Mouse (Mus musculus) CD8-positive naive resting alpha-beta T cell, adult 2 months (primary cell): Measurements from ENCODE around the gene Usp15.

Experiments
- DNase-seq, 2 experiments: peaks; one replicate each; pipeline ENCODE4 v3.0.0; 2022; ENCODE audit warnings: low read depth in 2 of 2, low spot score in 2 of 2

Gene Usp15

GRCm38 (mm10) chr10:123108527-123108926 lies 88.3 kb downstream of the Usp15 start:
- no peak for DNase-seq

DNA sequence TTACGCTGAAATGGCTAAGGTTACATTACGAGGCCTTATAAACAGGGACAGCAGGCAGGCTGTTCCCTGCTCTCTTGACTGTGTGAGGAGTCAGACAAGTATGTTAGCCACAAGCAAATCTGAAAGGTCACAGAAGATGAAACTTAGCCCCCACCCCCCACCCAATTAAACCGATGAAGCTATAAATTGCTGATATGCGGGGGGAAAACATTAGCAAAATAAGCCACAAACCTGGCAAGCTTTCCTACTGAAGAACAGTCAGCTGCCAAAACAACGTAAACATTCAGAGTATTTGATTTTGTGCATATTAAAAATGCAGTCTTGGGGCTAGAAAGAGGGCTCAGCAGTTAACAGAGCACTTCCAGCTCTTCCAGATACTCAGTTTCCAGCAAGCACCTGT lies 88.7 kb downstream of the Usp15 start:
- no peak for DNase-seq

GRCm38 (mm10) chr10:123101303-123101702 lies 95.5 kb downstream of the Usp15 start:
- DNase-seq, result no peak

DNA sequence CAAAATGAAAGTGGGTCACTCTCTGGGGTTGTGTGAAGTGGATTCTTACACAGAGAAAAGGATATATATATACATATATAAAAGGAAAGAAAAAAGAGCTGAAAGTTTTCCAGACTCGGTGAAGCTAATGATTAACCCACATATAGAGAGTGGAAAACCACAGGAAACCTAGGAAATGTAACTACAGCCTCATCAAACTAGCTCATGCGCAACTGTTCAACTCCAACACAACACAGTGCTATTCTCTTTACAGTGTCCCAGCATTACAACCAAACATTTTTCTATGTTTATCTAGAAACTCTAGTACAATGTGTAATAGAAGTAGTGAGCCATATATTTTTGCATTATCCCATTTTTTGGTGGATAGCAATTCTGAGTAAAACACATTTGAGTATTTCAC lies 96.2 kb downstream of the Usp15 start:
- no peak for DNase-seq

GRCm38 (mm10) chr10:123094504-123094903 lies 102.3 kb downstream of the Usp15 start:
- no peak for DNase-seq

DNA sequence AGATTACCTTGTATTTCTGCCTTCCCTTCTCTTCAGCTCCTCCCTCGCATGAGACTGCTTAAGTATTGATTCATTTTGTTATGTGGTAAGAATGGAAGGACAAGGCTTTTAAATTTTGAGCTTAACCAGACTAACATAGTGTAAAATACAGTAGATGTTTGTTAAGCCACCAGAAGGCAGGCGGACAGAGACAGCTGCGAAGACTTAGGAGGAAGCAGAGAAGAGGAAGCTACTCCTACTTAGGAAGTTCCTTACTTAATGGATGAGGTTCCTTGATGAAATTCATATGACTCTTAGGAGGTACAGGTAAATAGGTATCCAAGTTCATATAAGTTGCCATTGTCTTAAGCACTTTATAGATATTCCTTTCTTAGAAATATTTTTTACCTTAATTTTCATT lies 104.2 kb downstream of the Usp15 start:
- DNase-seq, result no peak

DNA sequence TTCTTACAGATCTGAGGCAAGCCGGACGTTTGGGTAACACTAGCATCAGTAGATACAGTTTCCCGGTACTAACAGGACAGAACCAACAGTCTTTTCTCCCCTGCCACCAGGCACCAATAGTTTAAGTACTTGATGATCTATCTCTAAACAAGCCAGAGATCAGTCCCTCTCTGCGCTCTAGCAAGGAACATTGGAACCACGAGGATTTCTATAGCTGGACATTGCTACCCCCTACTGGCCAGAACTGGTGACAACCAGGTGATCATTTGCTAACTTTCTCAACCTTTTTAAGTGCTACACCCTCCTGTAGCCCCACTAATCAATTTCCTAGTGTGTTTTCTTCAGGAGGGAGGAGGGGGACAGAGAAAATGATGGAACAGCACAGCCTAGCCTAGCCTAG lies 105.1 kb downstream of the Usp15 start:
- peak; percentile 19 to 37 for DNase-seq

GRCm38 (mm10) chr10:123089425-123089930 lies 107.3 kb downstream of the Usp15 start:
- DNase-seq, result no peak

DNA sequence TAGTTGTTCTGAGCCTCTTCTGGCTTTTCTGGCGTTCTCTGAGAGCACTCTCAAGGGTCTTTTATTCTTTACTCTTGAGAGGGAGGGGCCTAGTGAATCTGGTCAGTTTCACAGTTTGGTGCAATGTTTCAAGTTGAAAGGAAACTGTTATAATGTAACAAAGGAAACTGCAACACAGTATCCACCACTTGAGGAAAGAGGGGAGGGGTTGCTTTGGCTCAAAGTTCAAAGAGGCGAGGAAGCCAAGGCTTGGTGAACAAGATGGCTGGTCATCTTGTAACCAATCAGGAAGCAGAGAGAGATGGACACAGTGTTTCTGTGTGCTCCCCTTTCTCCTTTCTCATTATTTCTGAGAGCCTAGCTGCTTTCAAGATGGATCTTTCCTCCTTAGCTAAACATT lies 109.9 kb downstream of the Usp15 start:
- no peak for DNase-seq

GRCm38 (mm10) chr10:123084900-123085641 lies 111.7 kb downstream of the Usp15 start:
- no peak for DNase-seq

- DNase-seq, result no peak
Observed at GRCm38 (mm10) chr10:123084307-123084706, 112.5 kb downstream of the Usp15 start.

DNA sequence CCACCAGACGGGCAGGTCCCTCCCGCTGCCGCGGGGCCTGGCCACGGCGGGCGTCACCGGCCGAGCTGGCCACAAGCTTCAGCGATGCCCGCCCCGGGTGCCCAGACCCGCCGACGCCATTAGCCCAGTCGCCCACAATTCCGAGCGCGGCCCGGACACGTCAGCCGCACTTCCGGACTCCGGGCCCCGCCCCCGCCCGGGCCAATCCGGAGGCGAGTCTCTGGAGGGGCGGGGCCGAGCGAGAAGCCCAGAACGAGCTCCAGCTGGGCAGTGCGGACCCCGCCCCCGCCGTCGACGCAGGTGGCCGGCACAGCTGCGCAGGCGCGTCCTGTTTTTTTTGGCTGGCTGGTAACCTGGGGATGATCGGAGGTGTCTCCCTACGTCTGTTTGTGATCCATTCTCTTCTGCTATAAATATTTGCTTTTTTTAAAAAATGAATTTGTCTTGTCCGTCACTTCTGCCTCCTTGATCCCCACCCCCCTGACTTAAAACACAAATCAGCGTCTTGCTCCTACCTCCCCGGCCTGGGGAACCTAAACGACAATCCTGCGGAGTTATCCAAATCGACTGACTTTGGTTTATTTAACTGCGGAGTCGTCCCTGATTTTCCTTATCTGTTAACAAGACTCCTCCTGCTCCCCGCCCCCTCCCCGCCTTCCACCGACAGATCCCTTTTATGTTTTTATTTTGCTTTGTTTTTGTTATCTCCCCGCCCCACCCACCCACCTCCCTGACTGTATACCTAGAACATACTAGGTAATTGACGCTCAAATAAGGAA lies 120.4 kb downstream of the Usp15 start, which contains the start of gene Mon2:
Gene Mon2, minus strand, starts transcription at position 261 of the 779 bp plus-strand sequence.
- peak; percentile 92 to 93 for DNase-seq

DNA sequence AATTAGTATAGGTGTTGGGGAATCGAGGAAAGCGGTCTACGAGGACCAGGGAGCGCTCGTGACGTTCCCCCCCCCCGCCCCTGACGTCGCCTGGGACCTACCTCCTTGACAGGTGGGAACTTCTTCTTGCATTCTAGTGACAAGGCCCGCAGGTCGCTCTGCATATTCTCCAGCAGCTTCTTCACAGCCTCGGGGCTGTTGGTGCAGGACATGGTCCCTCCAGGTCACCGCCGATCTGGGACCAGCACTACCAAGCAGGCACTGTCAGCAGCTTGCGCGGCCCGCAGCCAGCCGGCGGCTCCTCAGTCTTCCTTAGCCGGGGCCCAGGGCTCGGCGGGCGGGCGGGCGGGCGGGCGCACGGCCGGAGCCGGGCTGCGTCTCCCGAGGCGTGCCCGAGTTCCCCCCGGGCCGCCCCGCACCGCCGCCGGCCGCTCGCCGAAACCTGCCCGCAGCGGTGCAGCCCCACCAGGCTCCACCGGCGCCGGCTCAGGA lies 121.0 kb downstream of the Usp15 start:
- DNase-seq, result peak; percentile 11 to 24

- no peak for DNase-seq
Observed at GRCm38 (mm10) chr10:123071997-123072396, 124.8 kb downstream of the Usp15 start.

GRCm38 (mm10) chr10:123063021-123063420 lies 133.8 kb downstream of the Usp15 start:
- DNase-seq, result no peak

- no peak for DNase-seq
Observed at GRCm38 (mm10) chr10:123060831-123061230, 136.0 kb downstream of the Usp15 start.

DNA sequence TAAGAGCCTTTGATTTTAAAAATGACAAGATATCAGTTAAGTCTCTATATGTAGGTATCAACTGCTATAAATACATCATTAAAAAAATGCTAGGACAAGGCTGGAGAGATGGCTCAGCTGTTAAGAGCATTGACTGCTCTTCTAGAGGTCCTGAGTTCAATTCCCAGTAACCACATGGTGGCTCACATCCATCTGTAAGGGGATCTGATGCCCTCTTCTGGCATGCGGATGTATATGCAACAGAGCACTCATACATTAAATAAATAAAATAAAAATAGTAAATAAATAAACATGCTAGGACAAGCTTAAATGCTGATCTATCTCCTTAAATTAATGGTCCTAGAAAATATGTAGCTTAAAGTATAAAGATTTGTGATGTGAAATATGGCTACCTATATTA lies 139.7 kb downstream of the Usp15 start:
- DNase-seq, result no peak

- DNase-seq, result no peak
Observed at GRCm38 (mm10) chr10:123056463-123056862, 140.3 kb downstream of the Usp15 start.

DNA sequence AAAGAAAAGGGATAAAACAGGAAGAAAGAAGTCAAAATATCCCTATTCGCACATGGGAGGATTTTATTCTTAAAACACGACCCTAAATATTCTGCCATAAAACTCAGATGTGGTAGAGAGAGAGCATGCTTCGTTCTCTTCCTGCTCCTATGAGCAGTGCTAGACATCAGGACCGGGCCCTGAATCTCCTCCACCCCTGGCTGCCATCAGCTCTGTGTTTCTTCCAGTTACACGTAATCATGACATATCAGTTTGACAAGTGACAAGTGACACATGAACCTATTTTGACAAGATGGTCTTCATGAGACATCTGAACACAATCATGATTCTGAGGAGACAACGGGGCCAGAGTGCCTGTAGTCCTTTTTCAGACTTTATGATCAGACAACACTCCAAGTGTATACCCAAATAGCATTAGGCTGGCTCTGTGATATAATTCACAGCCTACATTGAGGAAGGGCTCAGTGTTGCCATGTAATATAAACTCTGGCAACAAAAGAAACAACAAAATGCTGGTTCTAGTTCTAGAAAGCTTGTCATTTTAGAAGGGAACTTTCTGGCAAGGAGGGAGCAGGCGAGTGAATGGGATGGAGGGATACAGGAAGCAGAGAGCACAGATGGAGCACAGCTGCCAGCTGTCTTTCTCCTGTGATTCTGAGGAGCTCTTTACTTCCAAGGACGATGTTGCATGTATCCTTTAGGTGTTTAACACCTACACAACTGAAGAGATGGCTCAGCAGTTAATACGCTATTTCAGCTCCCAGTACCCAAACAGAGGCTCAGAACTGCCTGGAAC lies 141.4 kb downstream of the Usp15 start:
- no peak for DNase-seq
